Mouse (Mus musculus) embryonic facial prominence, embryonic 10.5 days (tissue): ENCODE data around the gene Thsd4. TPM values are rescaled to one million over a fixed set of nuclear protein-coding genes. Genes with fewer than 3 reads are reported as not detected.
A peak's percentile ranks its signal among the peaks of the same experiment; 100 is the strongest.

ENCODE experiments used
- DNase-seq: peaks from one replicate; pipeline ENCODE4 v3.0.0-alpha.2; 2017; ENCODE audit warnings: low spot score
- H3K27ac ChIP-seq: fragments of 300-500 bp; sonication (generic); replicated peaks from 2 replicates; pipeline ENCODE4 v1.5.1; 2016; ENCODE audit warnings: mild to moderate bottlenecking
- H3K27me3 ChIP-seq: fragments of 300-500 bp; sonication (generic); replicated peaks from 2 replicates; pipeline ENCODE4 v1.6.1; 2016; ENCODE audit warnings: low read depth, mild to moderate bottlenecking; ENCODE audit not compliant: poor library complexity, severe bottlenecking
- H3K36me3 ChIP-seq: fragments of 300-500 bp; sonication (generic); replicated peaks from 2 replicates; pipeline ENCODE4 v1.6.1; 2016; ENCODE audit warnings: mild to moderate bottlenecking, moderate library complexity
- H3K4me1 ChIP-seq: fragments of 300-500 bp; sonication (generic); 2 replicates; pipeline ENCODE4 v1.6.1; 2016
- H3K4me3 ChIP-seq: fragments of 300-500 bp; sonication (generic); 2 replicates; pipeline ENCODE4 v1.5.1; 2016; ENCODE audit warnings: mild to moderate bottlenecking, moderate library complexity
- H3K9me3 ChIP-seq: fragments of 300-500 bp; sonication (generic); 2 replicates; pipeline ENCODE4 v1.6.1; 2016; ENCODE audit warnings: mild to moderate bottlenecking
- WGBS: fragments of 180-500 bp; shearing (Covaris S2); methylation state at CpG from one replicate; pipeline ENCODE4 v1.1.7; 2016; 5-methylcytosine and 5-hydroxymethylcytosine counted together
- polyA plus RNA-seq: library from polyadenylated mRNA; unstranded; fragments of >200 nt; fragmentation: Nextera tagmentation; extraction: Ambion mirVana; gene quantifications from 2 replicates; pipeline ENCODE4 v1.2.1, GENCODE M21; 2016

The Thsd4 gene
- polyA plus RNA-seq, 1 experiment from 2014 or later: 5.7 TPM

GRCm38 (mm10) chr9:60477991-60478750 lies 43.7 kb downstream of the Thsd4 start:
- DNase-seq: no peak
- H3K4me3 ChIP-seq: no peak overlapping the region
- no peaks in the 10 kb centered on the region for H3K9me3 ChIP-seq
- no peaks in the 10 kb centered on the region for H3K36me3 ChIP-seq
- 63% methylated on average over 14 of the region's 14 CpGs for WGBS
- H3K27me3 ChIP-seq: no peaks in the 10 kb centered on the region
- H3K27ac ChIP-seq: no peak overlapping the region
- H3K4me1 ChIP-seq: 0 out of 2 replicates have a peak, but pooled peaks cover 4% of the 10 kb centered on the region

- no peak for DNase-seq
- peaks cover 35% of the 10 kb centered on the region for H3K4me1 ChIP-seq
- H3K27me3 ChIP-seq: peaks cover 8% of the 10 kb centered on the region
- 0 out of 2 replicates have a peak overlapping the region, but pooled peaks have one; percentile 2 for H3K27ac ChIP-seq
- no peaks in the 10 kb centered on the region for H3K9me3 ChIP-seq
- WGBS: 81% methylated on average over 13 of the region's 13 CpGs
- H3K4me3 ChIP-seq: no peak overlapping the region
- no peaks in the 10 kb centered on the region for H3K36me3 ChIP-seq
Observed at GRCm38 (mm10) chr9:60460010-60460982, 61.5 kb downstream of the Thsd4 start.

DNA sequence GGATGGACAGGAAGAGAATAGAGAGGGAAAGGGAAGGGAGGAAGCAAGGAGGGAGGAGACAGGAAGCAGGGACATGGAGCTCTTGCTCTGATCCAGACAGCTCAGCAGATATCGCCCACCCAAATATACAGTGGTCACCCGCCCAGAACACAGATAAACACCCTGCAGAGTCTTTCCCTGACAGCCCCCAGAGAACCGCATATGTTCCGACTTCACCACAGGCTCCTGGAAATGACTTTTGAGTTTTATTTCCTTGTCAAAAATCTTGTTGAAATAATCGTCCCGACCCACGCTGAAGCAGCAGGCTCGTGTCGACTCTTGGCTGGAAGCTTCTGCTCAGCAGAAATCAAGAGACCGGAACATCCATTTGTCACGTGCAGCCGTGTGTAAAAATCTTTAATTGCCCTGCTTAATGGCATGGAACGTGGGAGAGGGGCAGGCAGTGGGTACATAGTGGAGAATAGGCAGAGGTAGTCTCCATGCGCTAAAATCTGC lies 63.3 kb downstream of the Thsd4 start:
- Histone ChIP-seq H3K27me3 (peaks cover 8% of the 10 kb centered on the region), H3K27ac (no peak overlapping the region), H3K36me3 (no peaks in the 10 kb centered on the region), H3K4me3 (no peak overlapping the region), H3K9me3 (no peaks in the 10 kb centered on the region), H3K4me1 (peaks cover 35% of the 10 kb centered on the region)
- 67% methylated on average over 14 of the region's 14 CpGs for WGBS
- no peak for DNase-seq

DNA sequence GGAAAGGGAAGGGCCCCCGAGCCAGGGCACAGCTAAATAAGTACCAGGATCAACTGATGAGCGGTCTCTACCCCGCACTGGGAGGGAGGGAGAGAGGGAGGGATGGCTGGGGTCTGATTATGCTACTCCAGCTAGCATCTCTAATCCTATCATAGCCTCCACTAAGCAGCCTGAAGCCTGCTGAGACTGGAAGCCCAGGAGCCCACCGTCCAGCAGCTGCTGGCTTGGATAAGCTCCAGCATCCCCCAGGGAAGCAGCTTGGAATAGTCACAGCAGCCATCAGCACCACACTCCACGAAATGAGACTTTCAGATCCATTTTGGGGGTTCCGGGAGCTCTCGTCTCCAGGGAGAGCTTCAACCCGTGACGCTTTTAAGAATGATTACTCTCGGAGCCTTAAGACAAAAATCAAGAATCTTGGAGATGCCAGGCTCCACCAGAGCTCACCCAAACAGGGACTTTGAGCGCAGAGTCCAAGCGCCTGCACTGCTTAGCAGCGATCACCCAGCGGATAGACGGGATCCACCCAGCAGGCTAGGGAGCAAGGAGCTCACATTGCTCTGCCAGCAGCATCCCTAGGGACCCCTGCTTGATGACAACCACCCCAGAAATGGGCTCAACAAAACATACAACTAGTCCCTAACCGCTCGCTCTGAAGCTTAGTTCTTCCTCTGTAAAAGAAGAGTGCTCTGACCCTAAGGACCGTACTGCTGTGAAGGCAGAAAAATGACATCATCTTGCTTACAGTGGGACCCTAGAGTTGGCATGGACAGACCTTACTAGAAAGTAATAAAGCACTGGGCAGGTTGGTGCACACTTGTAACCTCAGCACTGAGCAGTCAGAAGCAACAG lies 64.3 kb downstream of the Thsd4 start:
- Histone ChIP-seq H3K9me3 (no peaks in the 10 kb centered on the region), H3K36me3 (no peaks in the 10 kb centered on the region), H3K27ac (no peak overlapping the region), H3K4me1 (peaks cover 35% of the 10 kb centered on the region), H3K4me3 (no peak overlapping the region), H3K27me3 (peaks cover 8% of the 10 kb centered on the region)
- 39% methylated on average over 18 of the region's 18 CpGs for WGBS
- DNase-seq: no peak

- Histone ChIP-seq H3K4me1 (peaks cover 35% of the 10 kb centered on the region), H3K36me3 (no peaks in the 10 kb centered on the region), H3K9me3 (no peaks in the 10 kb centered on the region), H3K27ac (no peak overlapping the region), H3K27me3 (peaks cover 8% of the 10 kb centered on the region), H3K4me3 (no peak overlapping the region)
- no peak for DNase-seq
- WGBS: 47% methylated on average over 5 of the region's 5 CpGs
Observed at GRCm38 (mm10) chr9:60456651-60457050, 65.2 kb downstream of the Thsd4 start.

DNA sequence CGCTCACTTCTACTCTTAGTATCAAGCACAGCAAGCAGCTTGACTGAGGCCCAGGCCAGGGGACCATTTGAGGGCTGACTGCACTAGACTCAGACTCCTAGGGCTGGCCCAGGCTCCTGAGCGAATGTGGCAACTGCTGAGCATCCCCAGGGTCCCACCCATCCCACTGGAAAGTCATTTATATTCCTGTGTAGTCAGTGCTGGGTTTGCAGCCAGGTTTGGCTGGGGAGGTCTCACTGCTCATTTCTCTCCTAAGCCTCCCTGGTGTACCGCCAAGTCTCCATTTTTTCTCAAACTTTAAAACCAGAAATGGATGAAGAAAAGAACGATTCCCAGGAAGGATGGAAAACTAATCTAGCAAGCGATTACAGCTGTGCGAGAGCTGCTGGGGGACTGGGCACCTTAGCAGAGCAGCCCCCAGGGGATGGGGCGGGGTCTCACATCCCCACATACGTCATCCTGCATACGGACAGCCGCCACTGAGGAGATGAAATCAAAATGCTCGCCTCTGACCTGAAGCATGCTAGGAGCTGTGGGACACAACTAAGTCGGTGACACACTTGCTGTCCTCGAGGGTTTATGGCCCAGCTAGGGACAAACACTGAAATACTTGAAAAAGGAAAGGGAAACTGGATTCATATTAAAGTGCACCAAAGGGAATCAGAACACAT lies 67.3 kb downstream of the Thsd4 start:
- Histone ChIP-seq H3K27ac (no peak overlapping the region), H3K4me1 (peaks cover 17% of the 10 kb centered on the region), H3K9me3 (no peaks in the 10 kb centered on the region), H3K36me3 (no peaks in the 10 kb centered on the region), H3K27me3 (peaks cover 8% of the 10 kb centered on the region), H3K4me3 (no peak overlapping the region)
- WGBS: 81% methylated on average over 13 of the region's 13 CpGs
- DNase-seq: no peak

GRCm38 (mm10) chr9:60449498-60449897 lies 72.3 kb downstream of the Thsd4 start:
- H3K27ac ChIP-seq: no peak overlapping the region
- no peak for DNase-seq
- WGBS: 92% methylated on average over 3 of the region's 3 CpGs
- no peaks in the 10 kb centered on the region for H3K9me3 ChIP-seq
- H3K27me3 ChIP-seq: no peaks in the 10 kb centered on the region
- H3K36me3 ChIP-seq: no peaks in the 10 kb centered on the region
- no peak overlapping the region for H3K4me3 ChIP-seq
- peaks cover 11% of the 10 kb centered on the region; the same call in 1 of the 2 replicates for H3K4me1 ChIP-seq

DNA sequence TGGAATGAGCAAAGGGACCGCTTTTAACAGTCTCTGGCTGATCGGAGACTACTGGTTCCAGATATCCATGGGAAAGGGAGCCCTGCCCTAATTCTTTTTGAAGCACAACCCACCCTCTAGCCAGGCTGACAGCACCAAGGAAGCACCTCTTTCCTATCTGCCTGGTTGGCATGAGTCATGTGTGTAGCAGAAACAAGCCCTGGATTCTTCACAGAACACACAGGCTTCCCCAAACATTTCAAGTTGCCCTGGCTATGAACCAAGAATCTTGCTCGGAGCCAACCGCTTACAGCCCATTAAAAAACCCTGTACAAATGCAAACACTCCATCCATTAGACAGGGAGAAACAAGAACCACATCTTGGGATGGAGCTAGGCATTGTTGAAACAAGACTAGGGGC lies 76.0 kb downstream of the Thsd4 start:
- H3K9me3 ChIP-seq: no peaks in the 10 kb centered on the region
- H3K4me3 ChIP-seq: no peak overlapping the region
- no peak overlapping the region for H3K27ac ChIP-seq
- H3K27me3 ChIP-seq: no peaks in the 10 kb centered on the region
- no peak for DNase-seq
- H3K36me3 ChIP-seq: no peaks in the 10 kb centered on the region
- WGBS: 88% methylated on average over 4 of the region's 4 CpGs
- peaks cover 16% of the 10 kb centered on the region for H3K4me1 ChIP-seq

GRCm38 (mm10) chr9:60441274-60441902 lies 80.5 kb downstream of the Thsd4 start:
- 71% methylated on average over 10 of the region's 10 CpGs for WGBS
- no peaks in the 10 kb centered on the region for H3K36me3 ChIP-seq

DNA sequence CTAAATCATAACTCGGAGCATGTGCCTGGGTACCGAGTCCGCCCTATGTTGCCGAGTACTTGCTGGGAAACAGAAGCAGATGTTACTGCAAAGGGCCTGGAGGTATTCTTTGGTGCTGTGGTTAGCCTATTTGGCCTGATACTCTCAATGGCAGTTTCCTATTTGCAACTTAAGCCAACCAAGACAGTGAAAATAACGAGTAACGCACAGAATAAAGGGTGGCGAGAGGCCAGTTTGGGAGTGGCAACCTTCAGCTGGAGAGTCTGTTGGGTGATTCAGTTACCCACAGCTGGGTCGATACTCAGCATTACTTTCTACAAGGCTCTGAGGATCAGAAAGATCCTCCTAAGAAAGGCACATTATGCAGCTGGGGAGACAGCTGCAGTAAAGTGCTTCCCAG lies 81.3 kb downstream of the Thsd4 start:
- H3K4me1 ChIP-seq: peaks cover 12% of the 10 kb centered on the region
- no peak overlapping the region for H3K27ac ChIP-seq
- WGBS: 82% methylated on average over 8 of the region's 8 CpGs
- no peaks in the 10 kb centered on the region for H3K36me3 ChIP-seq
- no peak for DNase-seq
- no peaks in the 10 kb centered on the region for H3K9me3 ChIP-seq
- H3K27me3 ChIP-seq: no peaks in the 10 kb centered on the region
- H3K4me3 ChIP-seq: no peak overlapping the region

More at GRCm38 (mm10) chr9:60441274-60441902, 80.5 kb downstream of the Thsd4 start:
- H3K27me3 ChIP-seq: no peaks in the 10 kb centered on the region
- no peaks in the 10 kb centered on the region for H3K9me3 ChIP-seq
- no peak for DNase-seq
- no peak overlapping the region for H3K27ac ChIP-seq
- H3K4me3 ChIP-seq: no peak overlapping the region
- H3K4me1 ChIP-seq: peaks cover 15% of the 10 kb centered on the region

- H3K9me3 ChIP-seq: no peaks in the 10 kb centered on the region
- WGBS: 91% methylated on average over 3 of the region's 3 CpGs
- no peak for DNase-seq
- H3K27ac ChIP-seq: no peak overlapping the region
- H3K27me3 ChIP-seq: no peaks in the 10 kb centered on the region
- no peak overlapping the region for H3K4me3 ChIP-seq
- H3K36me3 ChIP-seq: no peaks in the 10 kb centered on the region
- H3K4me1 ChIP-seq: peaks cover 6% of the 10 kb centered on the region
Observed at GRCm38 (mm10) chr9:60436246-60436645, 85.6 kb downstream of the Thsd4 start.
